ENCODE assay signal across 7 mouse cellular contexts in the genomic region with DNA sequence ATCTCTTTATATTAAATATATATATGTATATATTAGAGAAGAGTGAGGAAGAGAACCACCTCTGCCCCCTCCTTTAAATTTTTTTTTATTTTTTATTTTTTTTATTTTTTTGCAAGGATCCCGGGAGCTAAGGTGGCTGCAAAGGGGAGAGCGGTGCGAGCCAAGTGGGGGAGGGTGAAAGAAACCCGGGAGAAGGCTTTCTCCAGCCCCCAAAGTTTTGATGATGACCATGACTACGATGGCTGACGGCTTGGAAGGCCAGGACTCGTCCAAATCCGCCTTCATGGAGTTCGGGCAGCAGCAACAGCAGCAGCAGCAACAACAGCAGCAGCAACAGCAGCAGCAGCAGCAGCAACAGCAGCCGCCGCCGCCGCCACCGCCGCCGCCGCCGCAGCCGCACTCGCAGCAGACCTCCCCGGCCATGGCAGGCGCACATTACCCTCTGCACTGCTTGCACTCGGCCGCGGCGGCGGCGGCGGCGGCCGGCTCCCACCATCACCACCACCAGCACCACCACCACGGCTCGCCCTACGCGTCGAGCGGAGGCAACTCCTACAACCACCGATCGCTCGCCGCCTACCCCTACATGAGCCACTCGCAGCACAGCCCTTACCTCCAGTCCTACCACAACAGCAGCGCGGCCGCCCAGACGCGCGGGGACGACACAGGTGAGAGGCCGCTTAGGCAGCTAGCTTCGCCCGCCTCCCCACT. TPM values are rescaled to one million over a fixed set of nuclear protein-coding genes. Genes with fewer than 3 reads are reported as not detected.
A peak's percentile ranks its signal among the peaks of the same experiment; 100 is the strongest.
DNase-seq lines count a peak whose midpoint lies in the region; ATAC-seq lines count a peak whose summit lies in the region.

A gene (plus strand): TSS at position 175 of the 711 bp plus-strand sequence.

- peak within 1 kb of the TSS; percentile 91 for H3K27ac ChIP-seq in embryonic facial prominence, embryonic 13.5 days
- no peak within 1 kb of the TSS for H3K27ac ChIP-seq in hindbrain, embryonic 13.5 days

- peak within 1 kb of the TSS; percentile 89 for H3K4me3 ChIP-seq in megakaryocyte, embryonic 14.5 days (replicated peaks)
- peak within 1 kb of the TSS; percentile 58 for H3K4me3 ChIP-seq in embryonic facial prominence, embryonic 13.5 days
- H3K4me3 ChIP-seq in hindbrain, embryonic 13.5 days: peak within 1 kb of the TSS; percentile 36

- H3K27me3 ChIP-seq in megakaryocyte, embryonic 14.5 days (replicated peaks): peaks cover 89% of the 10 kb centered on the region
- H3K27me3 ChIP-seq in embryonic facial prominence, embryonic 13.5 days: peaks cover 92% of the 10 kb centered on the region
- peaks cover 93% of the 10 kb centered on the region for H3K27me3 ChIP-seq in hindbrain, embryonic 13.5 days

- H3K9ac ChIP-seq in embryonic facial prominence, embryonic 13.5 days: peak within 1 kb of the TSS; percentile 85
- H3K9ac ChIP-seq in hindbrain, embryonic 13.5 days: peak within 1 kb of the TSS; percentile 46

- peaks cover 51% of the 10 kb centered on the region for H3K4me1 ChIP-seq in megakaryocyte, embryonic 14.5 days
- H3K4me1 ChIP-seq in embryonic facial prominence, embryonic 13.5 days: peaks cover 44% of the 10 kb centered on the region
- peaks cover 17% of the 10 kb centered on the region for H3K4me1 ChIP-seq in hindbrain, embryonic 13.5 days (replicated peaks)

- no peak for DNase-seq in adipocyte (ENCODE audit: low spot score)
- DNase-seq in layer of hippocampus, adult 9-11 months: no peak

- no peaks in the 10 kb centered on the region; the same call in 1 of the 2 replicates for H3K9me3 ChIP-seq in megakaryocyte, embryonic 14.5 days
- no peaks in the 10 kb centered on the region for H3K9me3 ChIP-seq in embryonic facial prominence, embryonic 13.5 days
- H3K9me3 ChIP-seq in hindbrain, embryonic 13.5 days: no peaks in the 10 kb centered on the region

- WGBS in embryonic facial prominence, embryonic 13.5 days: 0% methylated on average over 46 of the region's 52 CpGs
- under 1% methylated on average over 29 of the region's 52 CpGs for WGBS in hindbrain, embryonic 13.5 days

- no peak for ATAC-seq in megakaryocyte, adult 5-6 weeks (ENCODE audit: poor library complexity, severe bottlenecking)
- ATAC-seq in embryonic facial prominence, embryonic 13.5 days (ENCODE audit: insufficient number of reproducible peaks, insufficient read depth, low FRiP score, low TSS enrichment, low read depth): peak; percentile 40; the same call in 1 of the 2 replicates
- peak; percentile 72 for ATAC-seq in hindbrain, embryonic 13.5 days (ENCODE audit: low FRiP score)
- peak; percentile 47 for ATAC-seq in megakaryocyte progenitor cell, adult 5-6 weeks (replicated peaks; ENCODE audit: poor library complexity)

- H3K36me3 ChIP-seq in megakaryocyte, embryonic 14.5 days (replicated peaks; ENCODE audit: low read length): no peaks in the 10 kb centered on the region
- H3K36me3 ChIP-seq in embryonic facial prominence, embryonic 13.5 days: no peaks in the 10 kb centered on the region
- no peaks in the 10 kb centered on the region for H3K36me3 ChIP-seq in hindbrain, embryonic 13.5 days

- peak within 1 kb of the TSS; percentile 76 for H3K4me2 ChIP-seq in embryonic facial prominence, embryonic 13.5 days
- peak within 1 kb of the TSS; percentile 56 for H3K4me2 ChIP-seq in hindbrain, embryonic 13.5 days

RNA-seq across cellular contexts. Expression of the gene that starts here (rescaled TPM):
- not detected in 2 replicates for polyA plus RNA-seq in megakaryocyte, embryonic 14.5 days (2012; ENCODE audit: insufficient read depth, low replicate concordance)
- total RNA-seq in megakaryocyte, adult 5-6 weeks (2015): not detected in 2 replicates
- not detected in 2 replicates for total RNA-seq in megakaryocyte, adult 5-6 weeks (2017)
- polyA plus RNA-seq in embryonic facial prominence, embryonic 13.5 days (2015; fragmentation: Nextera tagmentation; extraction: Ambion mirVana): 4.6 and 5.1 TPM in 2 replicates
- polyA plus RNA-seq in hindbrain, embryonic 13.5 days (2015; fragmentation: Nextera tagmentation; extraction: Ambion mirVana): 0.18 TPM in 1 of 2 replicates, not detected in the other
- total RNA-seq in megakaryocyte progenitor cell, adult 5-6 weeks (2015): not detected in 2 replicates
- total RNA-seq in megakaryocyte progenitor cell, adult 5-6 weeks (2017): not detected in 2 replicates

Comparison
In these comparisons a context has a peak if more than half of its experiments do, and no peak if none do; other contexts are left out.
1. Peak in ATAC-seq, H3K4me3 ChIP-seq, H3K9ac ChIP-seq and H3K4me2 ChIP-seq in hindbrain, embryonic 13.5 days; RNA of the gene not detected or under 1 TPM.
2. Peak in ATAC-seq in megakaryocyte progenitor cell, adult 5-6 weeks; RNA of the gene not detected or under 1 TPM.
3. H3K4me3 ChIP-seq: peak in every context shown above with its lines; median percentile 89 in megakaryocyte, embryonic 14.5 days; 58 in embryonic facial prominence, embryonic 13.5 days; 36 in hindbrain, embryonic 13.5 days.